Mouse (Mus musculus) midbrain, embryonic 11.5 days (tissue): Measurements from ENCODE around the gene Pea15a. TPM values are rescaled to one million over a fixed set of nuclear protein-coding genes. Genes with fewer than 3 reads are reported as not detected.
A peak's percentile ranks its signal among the peaks of the same experiment; 100 is the strongest.
"Not testable (repeated sequence)": the region's sequence is repeated elsewhere in the genome, so short reads cannot be mapped to it uniquely, and the experiment has no call there.

Experiments used
- ATAC-seq: fragments of 200-750 bp; cut with Nextera tagmentation; 2 replicates; pipeline ENCODE4 v1.8.0; 2017; ENCODE audit warnings: moderate TSS enrichment, moderate library complexity; ENCODE audit not compliant: low FRiP score
- DNase-seq: peaks from one replicate; pipeline ENCODE4 v3.0.0; 2015; ENCODE audit warnings: low spot score; ENCODE audit errors: missing footprints
- H3K27ac ChIP-seq: fragments of 300-500 bp; sonication (generic); 2 replicates; pipeline ENCODE4 v1.5.1; 2014; ENCODE audit warnings: low read depth, low read length
- H3K27me3 ChIP-seq: fragments of 300-500 bp; sonication (generic); 2 replicates; pipeline ENCODE4 v1.6.1; 2014; ENCODE audit warnings: mild to moderate bottlenecking, low read length, moderate library complexity, mixed read lengths; ENCODE audit not compliant: control insufficient read depth, insufficient read depth
- H3K36me3 ChIP-seq: fragments of 300-500 bp; sonication (generic); 2 replicates; pipeline ENCODE4 v1.6.1; 2014; ENCODE audit warnings: mild to moderate bottlenecking, low read length, moderate library complexity, mixed read lengths; ENCODE audit not compliant: control insufficient read depth, insufficient read depth
- H3K4me1 ChIP-seq: fragments of 300-500 bp; sonication (generic); 2 replicates; pipeline ENCODE4 v1.6.1; 2014; ENCODE audit warnings: low read length; ENCODE audit not compliant: control insufficient read depth, insufficient read depth
- H3K4me2 ChIP-seq: fragments of 300-500 bp; sonication (generic); 2 replicates; pipeline ENCODE4 v1.6.1; 2014; ENCODE audit warnings: mild to moderate bottlenecking, moderate library complexity
- H3K4me3 ChIP-seq: fragments of 300-500 bp; sonication (generic); 2 replicates; pipeline ENCODE4 v1.5.1; 2014; ENCODE audit warnings: low read depth, low read length
- H3K9ac ChIP-seq: fragments of 300-500 bp; sonication (generic); 2 replicates; pipeline ENCODE4 v1.6.1; 2014; ENCODE audit warnings: low read length
- H3K9me3 ChIP-seq: fragments of 300-500 bp; sonication (generic); 2 replicates; pipeline ENCODE4 v1.6.1; 2016; ENCODE audit warnings: low read length; ENCODE audit not compliant: control insufficient read depth
- WGBS: fragments of 180-500 bp; shearing (Covaris S2); extraction: QIAGEN DNeasy Blood & Tissue Kit; methylation state at CpG from one replicate; pipeline ENCODE4 v1.1.7; 2014; 5-methylcytosine and 5-hydroxymethylcytosine counted together
- polyA plus RNA-seq: library from polyadenylated mRNA; unstranded; fragments of >200 nt; fragmentation: Nextera tagmentation; extraction: Ambion mirVana; gene quantifications from 2 replicates; pipeline ENCODE4 v1.2.1, GENCODE M21; 2014

The Pea15a gene
- polyA plus RNA-seq, result 332 and 337 TPM in 2 replicates

- Histone ChIP-seq H3K4me1 (peaks cover 53% of the 10 kb centered on the region), H3K9ac (peak within 1 kb of the TSS; percentile 93), H3K36me3 (no peaks in the 10 kb centered on the region; the same call in 1 of the 2 replicates), H3K27me3 (no peaks in the 10 kb centered on the region), H3K4me3 (peak within 1 kb of the TSS; percentile 84), H3K27ac (peak within 1 kb of the TSS; percentile 97), H3K4me2 (peak within 1 kb of the TSS; percentile 95), H3K9me3 (no peaks in the 10 kb centered on the region)
- ATAC-seq (peak; percentile 64), DNase-seq (peak; percentile 98)
- WGBS, result 1% methylated on average over 39 of the region's 40 CpGs
These were observed at the start of gene Pea15a for GRCm38 (mm10) chr1:172206141-172206917. Gene Pea15a (minus strand): TSS chr1:172206804.

- WGBS, result 49% methylated on average over 2 of the region's 2 CpGs
- Histone ChIP-seq H3K4me3 (no peak overlapping the region), H3K36me3 (no peaks in the 10 kb centered on the region), H3K4me1 (peaks cover 5% of the 10 kb centered on the region), H3K9me3 (no peaks in the 10 kb centered on the region), H3K4me2 (no peak overlapping the region), H3K9ac (no peak overlapping the region), H3K27ac (no peak overlapping the region), H3K27me3 (peaks cover 5% of the 10 kb centered on the region)
- peak; percentile 69 for ATAC-seq
- peak; percentile 87 for DNase-seq
These were observed 41.1 kb upstream of the Pea15a start for GRCm38 (mm10) chr1:172247679-172248078.

GRCm38 (mm10) chr1:172247216-172247615, 40.6 kb upstream of the Pea15a start:
- Histone ChIP-seq H3K36me3 (no peaks in the 10 kb centered on the region), H3K9me3 (no peaks in the 10 kb centered on the region), H3K27ac (no peak overlapping the region), H3K4me2 (no peak overlapping the region), H3K4me1 (peaks cover 9% of the 10 kb centered on the region), H3K4me3 (no peak overlapping the region), H3K27me3 (peaks cover 5% of the 10 kb centered on the region), H3K9ac (no peak overlapping the region)
- WGBS, result 67% methylated on average over 4 of the region's 4 CpGs
- DNase-seq (no peak), ATAC-seq (no peak; the same call in 1 of the 2 replicates)

GRCm38 (mm10) chr1:172244645-172245044, 38.0 kb upstream of the Pea15a start:
- 45% methylated on average over 23 of the region's 23 CpGs for WGBS
- H3K36me3 ChIP-seq, H3K27me3 ChIP-seq, H3K4me3 ChIP-seq, H3K9ac ChIP-seq, H3K9me3 ChIP-seq, H3K4me2 ChIP-seq, H3K27ac ChIP-seq, ATAC-seq: not testable (repeated sequence)
- H3K4me1 ChIP-seq, result peaks cover 13% of the 10 kb centered on the region
- peak; percentile 86 for DNase-seq

- no peak overlapping the region for H3K27ac ChIP-seq
- no peak overlapping the region for H3K4me3 ChIP-seq
- no peak overlapping the region for H3K4me2 ChIP-seq
- peaks cover 13% of the 10 kb centered on the region for H3K4me1 ChIP-seq
- no peak overlapping the region for H3K9ac ChIP-seq
- ATAC-seq, result no peak
- H3K9me3 ChIP-seq, result no peaks in the 10 kb centered on the region
- peak; percentile 87 for DNase-seq
- WGBS, result 26% methylated on average over 16 of the region's 16 CpGs
- H3K27me3 ChIP-seq, result peaks cover 5% of the 10 kb centered on the region
- H3K36me3 ChIP-seq, result no peaks in the 10 kb centered on the region
These were observed 37.1 kb upstream of the Pea15a start for GRCm38 (mm10) chr1:172243547-172244205.

GRCm38 (mm10) chr1:172242401-172242800, 35.8 kb upstream of the Pea15a start:
- ATAC-seq, result peak; percentile 81
- H3K4me1 ChIP-seq, result peaks cover 13% of the 10 kb centered on the region
- no peaks in the 10 kb centered on the region for H3K9me3 ChIP-seq
- peak; percentile 83 for DNase-seq
- peaks cover 5% of the 10 kb centered on the region for H3K27me3 ChIP-seq
- H3K4me2 ChIP-seq, result no peak overlapping the region
- WGBS, result 26% methylated on average over 2 of the region's 2 CpGs
- no peaks in the 10 kb centered on the region for H3K36me3 ChIP-seq
- no peak overlapping the region for H3K9ac ChIP-seq
- H3K27ac ChIP-seq, result no peak overlapping the region
- H3K4me3 ChIP-seq, result no peak overlapping the region

- WGBS, result 38% methylated on average over 6 of the region's 6 CpGs
- Histone ChIP-seq H3K4me1 (peaks cover 13% of the 10 kb centered on the region), H3K9ac (no peak overlapping the region), H3K27ac (no peak overlapping the region), H3K4me3 (no peak overlapping the region), H3K27me3 (peaks cover 5% of the 10 kb centered on the region), H3K36me3 (no peaks in the 10 kb centered on the region), H3K9me3 (no peaks in the 10 kb centered on the region), H3K4me2 (no peak overlapping the region)
- no peak for ATAC-seq
- peak; percentile 82 for DNase-seq
These were observed 34.5 kb upstream of the Pea15a start for GRCm38 (mm10) chr1:172240945-172241708.

GRCm38 (mm10) chr1:172229215-172229614, 22.6 kb upstream of the Pea15a start:
- Histone ChIP-seq H3K4me2 (no peak overlapping the region), H3K4me3 (no peak overlapping the region), H3K36me3 (no peaks in the 10 kb centered on the region), H3K9ac (no peak overlapping the region), H3K4me1 (no peaks in the 10 kb centered on the region), H3K27me3 (no peaks in the 10 kb centered on the region), H3K9me3 (no peaks in the 10 kb centered on the region), H3K27ac (no peak overlapping the region)
- ATAC-seq, result no peak
- DNase-seq, result no peak
- 94% methylated on average over 1 of the region's 1 CpGs for WGBS
